Mouse (Mus musculus) embryonic fibroblast, embryonic 13.5 days (primary cell): ENCODE measurements around the gene Olfr492. TPM values are rescaled to one million over a fixed set of nuclear protein-coding genes. Genes with fewer than 3 reads are reported as not detected.

Source experiments
- H3K27ac ChIP-seq: 2 replicates; pipeline ENCODE4 v1.5.1; 2012; ENCODE audit warnings: low read length, control low read depth, inconsistent platforms; ENCODE audit not compliant: insufficient read depth
- H3K4me1 ChIP-seq: 2 replicates; pipeline ENCODE4 v1.6.1; 2011; ENCODE audit warnings: low read length; ENCODE audit not compliant: control insufficient read depth, insufficient read depth
- H3K4me3 ChIP-seq: 2 replicates; pipeline ENCODE4 v1.5.1; 2011; ENCODE audit warnings: mild to moderate bottlenecking, control low read depth, low read length; ENCODE audit not compliant: insufficient read depth
- CTCF ChIP-seq: IDR thresholded peaks from 2 replicates; pipeline ENCODE4 v1.5.1; 2011; ENCODE audit warnings: mild to moderate bottlenecking, control low read depth, low read length, moderate library complexity, borderline replicate concordance; ENCODE audit not compliant: insufficient read depth
- POLR2A ChIP-seq: IDR thresholded peaks from 2 replicates; pipeline ENCODE4 v1.6.1; 2011; ENCODE audit warnings: low read depth, mild to moderate bottlenecking, control low read depth, low read length, moderate library complexity
- polyA plus RNA-seq: library from polyadenylated mRNA; stranded (reverse); fragments of >200 nt; gene quantifications from 2 replicates; pipeline ENCODE4 v1.2.4, GENCODE M21; 2011; ENCODE audit warnings: low read depth; ENCODE audit not compliant: missing spikeins, insufficient read length

Gene Olfr492
- not detected in 2 replicates for polyA plus RNA-seq

- no peak within 1 kb of the TSS for H3K27ac ChIP-seq
- H3K4me3 ChIP-seq = no peak within 1 kb of the TSS
- H3K4me1 ChIP-seq = no peaks in the 10 kb centered on the region
- TF ChIP-seq POLR2A = no peak
- no peak for TF ChIP-seq CTCF
Measured at GRCm38 (mm10) chr7:108323574-108323973, at the start of gene Olfr492. TSS of gene Olfr492 (minus strand) at chr7:108323674.

GRCm38 (mm10) chr7:108365035-108365434 lies 41.6 kb upstream of the Olfr492 start, which contains the start of gene Olfr494:
TSS of gene Olfr494 (plus strand) at chr7:108365335.
- Histone ChIP-seq H3K4me1 (no peaks in the 10 kb centered on the region), H3K4me3 (no peak within 1 kb of the TSS)

GRCm38 (mm10) chr7:108346879-108347278 lies 23.4 kb upstream of the Olfr492 start, which contains the start of gene Olfr493:
TSS of gene Olfr493 (minus strand) at chr7:108346979.
- H3K27ac ChIP-seq = no peak within 1 kb of the TSS
- H3K4me3 ChIP-seq = no peak within 1 kb of the TSS
- no peaks in the 10 kb centered on the region for H3K4me1 ChIP-seq
- TF ChIP-seq POLR2A (no peak), CTCF (no peak)

More at GRCm38 (mm10) chr7:108365035-108365434, 41.6 kb upstream of the Olfr492 start, which contains the start of gene Olfr494:
- TF ChIP-seq POLR2A (no peak), CTCF (no peak)
- no peak within 1 kb of the TSS for H3K27ac ChIP-seq

GRCm38 (mm10) chr7:108313151-108313550 lies 10.3 kb downstream of the Olfr492 start, which contains the start of gene Olfr491:
TSS of gene Olfr491 (plus strand) at chr7:108313451.
- TF ChIP-seq CTCF = no peak
- TF ChIP-seq POLR2A = no peak
- Histone ChIP-seq H3K4me3 (no peak within 1 kb of the TSS), H3K4me1 (no peaks in the 10 kb centered on the region), H3K27ac (no peak within 1 kb of the TSS)

- no peak within 1 kb of the TSS for H3K4me3 ChIP-seq
- H3K27ac ChIP-seq = no peak within 1 kb of the TSS
- no peaks in the 10 kb centered on the region for H3K4me1 ChIP-seq
- no peak for TF ChIP-seq POLR2A
- TF ChIP-seq CTCF = no peak
Measured at GRCm38 (mm10) chr7:108288834-108289233, 34.6 kb downstream of the Olfr492 start, which contains the start of gene Olfr490. TSS of gene Olfr490 (minus strand) at chr7:108288934.

Other genes starting within 250 kb of the Olfr492 start
- not detected in 2 replicates for gene Olfr481, start 243.8 kb downstream of the Olfr492 start, polyA plus RNA-seq
- gene Olfr482, start 226.1 kb downstream of the Olfr492 start, polyA plus RNA-seq = not detected in 2 replicates
- not detected in 2 replicates for gene Olfr483, start 222.8 kb downstream of the Olfr492 start, polyA plus RNA-seq
- not detected in 2 replicates for gene Olfr484, start 196.2 kb downstream of the Olfr492 start, polyA plus RNA-seq
- not detected in 2 replicates for gene Olfr485, start 163.8 kb downstream of the Olfr492 start, polyA plus RNA-seq
- gene Olfr486, start 150.9 kb downstream of the Olfr492 start, polyA plus RNA-seq = not detected in 2 replicates
- gene Olfr487, start 109.0 kb downstream of the Olfr492 start, polyA plus RNA-seq = not detected in 2 replicates
- gene Olfr488, start 65.3 kb downstream of the Olfr492 start, polyA plus RNA-seq = not detected in 2 replicates
- gene Olfr490, start 34.7 kb downstream of the Olfr492 start, polyA plus RNA-seq = not detected in 2 replicates
- gene Olfr491, start 10.2 kb downstream of the Olfr492 start, polyA plus RNA-seq = not detected in 2 replicates
- not detected in 2 replicates for gene Olfr493, start 23.3 kb upstream of the Olfr492 start, polyA plus RNA-seq
- not detected in 2 replicates for gene Olfr494, start 41.7 kb upstream of the Olfr492 start, polyA plus RNA-seq
- not detected in 2 replicates for gene Olfr495, start 69.5 kb upstream of the Olfr492 start, polyA plus RNA-seq
- gene Olfr497, start 96.7 kb upstream of the Olfr492 start, polyA plus RNA-seq = not detected in 2 replicates
- not detected in 2 replicates for gene Olfr498, start 141.7 kb upstream of the Olfr492 start, polyA plus RNA-seq
- gene Olfr502, start 201.4 kb upstream of the Olfr492 start, polyA plus RNA-seq = not detected in 2 replicates
- not detected in 2 replicates for gene Olfr503, start 220.9 kb upstream of the Olfr492 start, polyA plus RNA-seq
- not detected in 2 replicates for gene Olfr504, start 242.1 kb upstream of the Olfr492 start, polyA plus RNA-seq